Mouse (Mus musculus) cerebellum, adult 9-10 months (tissue): ENCODE measurements at regions not wholly inside any gene's neighbourhood (a gene's known extent, or its start where the extent isn't known, plus 50 kb on each side); places are given as distances from the start of the nearest gene placed in this dataset.

Experiments used
- DNase-seq: peaks from one replicate; pipeline ENCODE4 v3.0.0; 2022

DNA sequence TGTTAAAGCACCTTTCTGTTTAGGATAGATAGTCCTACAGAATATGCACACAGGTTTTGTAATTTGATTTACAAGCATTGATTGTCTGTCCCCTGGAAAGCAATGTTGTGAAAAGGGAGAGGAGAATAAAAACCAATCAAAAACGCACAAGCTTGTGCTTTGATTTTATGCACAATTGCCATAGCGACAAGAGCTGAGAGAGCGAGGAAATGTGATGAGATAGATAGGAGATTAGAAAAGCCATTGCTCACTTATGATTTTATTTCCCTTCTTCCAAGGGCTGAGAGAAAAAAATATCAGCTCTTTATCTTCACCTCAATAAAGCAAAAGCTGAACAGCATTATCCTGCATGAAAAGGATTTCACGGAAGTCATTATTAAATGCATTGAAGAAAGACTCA lies 133.0 kb upstream of the Nrxn1 start:
- DNase-seq, result no peak

DNA sequence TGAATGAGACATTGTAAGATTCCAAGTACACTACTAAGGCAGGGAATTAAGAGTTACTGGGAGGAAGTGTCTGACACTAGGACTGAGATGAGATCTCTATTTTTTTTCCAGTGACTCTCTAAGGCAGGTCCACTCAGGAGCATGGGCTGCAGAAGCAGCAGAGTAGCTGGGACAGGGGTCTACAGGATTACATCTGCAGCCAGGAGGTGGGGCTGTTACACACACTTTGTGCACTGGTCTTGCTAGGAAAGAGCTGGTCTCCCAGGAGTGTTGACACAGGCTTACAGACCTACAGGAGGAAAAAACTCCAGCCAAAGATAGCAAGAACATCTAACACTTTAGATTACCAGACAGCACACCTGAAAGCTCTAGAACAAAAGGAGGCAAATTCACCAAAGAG lies 123.6 kb upstream of the Nrxn1 start:
- no peak for DNase-seq

DNA sequence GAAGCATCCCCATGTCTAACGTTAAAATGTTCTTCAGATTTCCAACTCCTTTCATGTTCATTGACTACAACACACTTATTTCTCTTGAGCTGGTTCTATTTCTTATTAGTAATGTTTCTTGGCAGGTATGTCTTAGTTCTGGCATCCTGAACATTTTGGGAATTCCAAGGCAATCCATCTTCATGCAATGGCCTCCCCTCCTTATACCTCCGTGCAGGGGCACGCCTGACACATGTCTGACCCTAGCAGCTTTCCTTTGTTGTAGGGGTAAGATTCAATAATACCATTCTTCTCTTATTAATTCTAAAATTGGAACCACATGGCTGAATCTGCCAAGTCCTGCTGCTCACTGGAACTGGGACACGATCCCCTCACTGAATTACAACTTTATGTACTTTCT lies 89.7 kb upstream of the Nrxn1 start:
- DNase-seq, result no peak

DNA sequence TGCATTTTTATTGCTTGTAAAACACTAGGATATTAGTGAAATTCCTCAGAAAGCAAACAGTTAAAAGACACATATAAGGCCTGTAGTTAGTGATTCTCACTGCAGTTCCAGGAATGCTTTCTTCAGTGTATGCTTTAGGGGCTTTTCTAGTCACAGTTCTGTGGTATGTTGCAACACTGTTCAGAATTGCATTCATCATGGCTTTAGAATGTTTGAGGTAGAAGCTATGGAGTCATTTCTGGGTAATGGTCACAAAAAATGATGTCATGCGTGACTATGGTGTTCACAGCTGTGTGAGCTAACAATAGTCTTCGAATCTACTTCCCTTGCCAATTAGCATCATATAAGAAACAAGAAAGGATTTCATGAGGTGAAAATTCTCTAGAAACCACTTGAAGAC lies 69.0 kb upstream of the Nrxn1 start:
- no peak for DNase-seq
